Mouse (Mus musculus) cerebellum, postnatal 4 days (tissue): ENCODE measurements around the gene H2al2c.
"Not testable (repeated sequence)": the region's sequence is repeated elsewhere in the genome, so short reads cannot be mapped to it uniquely, and the experiment has no call there.

Source experiments
- DNase-seq, 2 experiments: peaks; one replicate each; pipeline ENCODE4 v3.0.0; 2022; ENCODE audit warnings: low spot score in 2 of 2, mixed read lengths in 1 of 2

The H2al2c gene

GRCm38 (mm10) chrY:2598799-2599198 lies at the start of gene H2al2c:
H2al2c (plus strand) TSS chrY:2599099.
- DNase-seq, result not testable (repeated sequence)
